Mouse (Mus musculus): ENCODE data around the gene Megf6.

The Megf6 gene

GRCm38 (mm10) chr4:154171931-154172604, 1.5 kb downstream of the Megf6 start:
- no peak for DNase-seq (ENCODE audit: low read depth, low spot score)
- Histone ChIP-seq H3K27me3 (ENCODE audit: control insufficient read depth, insufficient read depth, low read length, poor library complexity, severe bottlenecking) (no peaks in the 10 kb centered on the region), H3K36me3 (ENCODE audit: control insufficient read depth, insufficient read depth, low read length, poor library complexity, severe bottlenecking) (no peaks in the 10 kb centered on the region)

- Histone ChIP-seq H3K36me3 (ENCODE audit: control insufficient read depth, insufficient read depth, low read length, poor library complexity, severe bottlenecking) (no peaks in the 10 kb centered on the region), H3K27me3 (ENCODE audit: control insufficient read depth, insufficient read depth, low read length, poor library complexity, severe bottlenecking) (no peaks in the 10 kb centered on the region)
- DNase-seq (ENCODE audit: low read depth, low spot score): no peak
These were observed 6.7 kb downstream of the Megf6 start for GRCm38 (mm10) chr4:154177257-154177656.

GRCm38 (mm10) chr4:154181001-154181400, 10.5 kb downstream of the Megf6 start:
- Histone ChIP-seq H3K36me3 (ENCODE audit: control insufficient read depth, insufficient read depth, low read length, poor library complexity, severe bottlenecking) (no peaks in the 10 kb centered on the region), H3K27me3 (ENCODE audit: control insufficient read depth, insufficient read depth, low read length, poor library complexity, severe bottlenecking) (no peaks in the 10 kb centered on the region)
- DNase-seq (ENCODE audit: low read depth, low spot score): no peak

- Histone ChIP-seq H3K36me3 (ENCODE audit: control insufficient read depth, insufficient read depth, low read length, poor library complexity, severe bottlenecking) (no peaks in the 10 kb centered on the region), H3K27me3 (ENCODE audit: control insufficient read depth, insufficient read depth, low read length, poor library complexity, severe bottlenecking) (no peaks in the 10 kb centered on the region)
- no peak for DNase-seq (ENCODE audit: low read depth, low spot score)
These were observed 13.0 kb downstream of the Megf6 start for GRCm38 (mm10) chr4:154183566-154183965.

GRCm38 (mm10) chr4:154185001-154185400, 14.5 kb downstream of the Megf6 start:
- DNase-seq (ENCODE audit: low read depth, low spot score): no peak
- Histone ChIP-seq H3K36me3 (ENCODE audit: control insufficient read depth, insufficient read depth, low read length, poor library complexity, severe bottlenecking) (no peaks in the 10 kb centered on the region), H3K27me3 (ENCODE audit: control insufficient read depth, insufficient read depth, low read length, poor library complexity, severe bottlenecking) (no peaks in the 10 kb centered on the region)

GRCm38 (mm10) chr4:154186002-154186537, 15.5 kb downstream of the Megf6 start:
- no peak for DNase-seq (ENCODE audit: low read depth, low spot score)
- Histone ChIP-seq H3K27me3 (ENCODE audit: control insufficient read depth, insufficient read depth, low read length, poor library complexity, severe bottlenecking) (no peaks in the 10 kb centered on the region), H3K36me3 (ENCODE audit: control insufficient read depth, insufficient read depth, low read length, poor library complexity, severe bottlenecking) (no peaks in the 10 kb centered on the region)

- no peaks in the 10 kb centered on the region for H3K36me3 ChIP-seq (ENCODE audit: control insufficient read depth, insufficient read depth, low read length, poor library complexity, severe bottlenecking)
- no peaks in the 10 kb centered on the region for H3K27me3 ChIP-seq (ENCODE audit: control insufficient read depth, insufficient read depth, low read length, poor library complexity, severe bottlenecking)
- no peak for DNase-seq (ENCODE audit: low read depth, low spot score)
These were observed 18.4 kb downstream of the Megf6 start for GRCm38 (mm10) chr4:154188948-154189347.

GRCm38 (mm10) chr4:154197961-154198360, 27.4 kb downstream of the Megf6 start:
- DNase-seq (ENCODE audit: low read depth, low spot score): no peak
- no peaks in the 10 kb centered on the region for H3K36me3 ChIP-seq (ENCODE audit: control insufficient read depth, insufficient read depth, low read length, poor library complexity, severe bottlenecking)
- no peaks in the 10 kb centered on the region for H3K27me3 ChIP-seq (ENCODE audit: control insufficient read depth, insufficient read depth, low read length, poor library complexity, severe bottlenecking)

- Histone ChIP-seq H3K36me3 (ENCODE audit: control insufficient read depth, insufficient read depth, low read length, poor library complexity, severe bottlenecking) (no peaks in the 10 kb centered on the region), H3K27me3 (ENCODE audit: control insufficient read depth, insufficient read depth, low read length, poor library complexity, severe bottlenecking) (no peaks in the 10 kb centered on the region)
These were observed 27.9 kb downstream of the Megf6 start for GRCm38 (mm10) chr4:154198377-154198961.

GRCm38 (mm10) chr4:154201511-154201910, 31.0 kb downstream of the Megf6 start:
- Histone ChIP-seq H3K27me3 (ENCODE audit: control insufficient read depth, insufficient read depth, low read length, poor library complexity, severe bottlenecking) (no peaks in the 10 kb centered on the region), H3K36me3 (ENCODE audit: control insufficient read depth, insufficient read depth, low read length, poor library complexity, severe bottlenecking) (no peaks in the 10 kb centered on the region)
- DNase-seq (ENCODE audit: low read depth, low spot score): no peak

More at GRCm38 (mm10) chr4:154198377-154198961, 27.9 kb downstream of the Megf6 start:
- DNase-seq (ENCODE audit: low read depth, low spot score): no peak

GRCm38 (mm10) chr4:154204532-154204931, 34.0 kb downstream of the Megf6 start:
- H3K27me3 ChIP-seq (ENCODE audit: control insufficient read depth, insufficient read depth, low read length, poor library complexity, severe bottlenecking): no peaks in the 10 kb centered on the region
- no peaks in the 10 kb centered on the region for H3K36me3 ChIP-seq (ENCODE audit: control insufficient read depth, insufficient read depth, low read length, poor library complexity, severe bottlenecking)
- DNase-seq (ENCODE audit: low read depth, low spot score): no peak

- H3K36me3 ChIP-seq (ENCODE audit: control insufficient read depth, insufficient read depth, low read length, poor library complexity, severe bottlenecking): no peaks in the 10 kb centered on the region
- no peaks in the 10 kb centered on the region for H3K27me3 ChIP-seq (ENCODE audit: control insufficient read depth, insufficient read depth, low read length, poor library complexity, severe bottlenecking)
- DNase-seq (ENCODE audit: low read depth, low spot score): no peak
These were observed 34.9 kb downstream of the Megf6 start for GRCm38 (mm10) chr4:154205392-154205791.

- Histone ChIP-seq H3K27me3 (ENCODE audit: control insufficient read depth, insufficient read depth, low read length, poor library complexity, severe bottlenecking) (no peaks in the 10 kb centered on the region), H3K36me3 (ENCODE audit: control insufficient read depth, insufficient read depth, low read length, poor library complexity, severe bottlenecking) (no peaks in the 10 kb centered on the region)
- DNase-seq (ENCODE audit: low read depth, low spot score): peak; percentile 67
These were observed 36.7 kb downstream of the Megf6 start for GRCm38 (mm10) chr4:154207261-154207660.

- H3K27me3 ChIP-seq (ENCODE audit: control insufficient read depth, insufficient read depth, low read length, poor library complexity, severe bottlenecking): no peaks in the 10 kb centered on the region
- no peak for DNase-seq (ENCODE audit: low read depth, low spot score)
- no peaks in the 10 kb centered on the region for H3K36me3 ChIP-seq (ENCODE audit: control insufficient read depth, insufficient read depth, low read length, poor library complexity, severe bottlenecking)
These were observed 38.5 kb downstream of the Megf6 start for GRCm38 (mm10) chr4:154209054-154209453.

GRCm38 (mm10) chr4:154209825-154210224, 39.3 kb downstream of the Megf6 start:
- Histone ChIP-seq H3K36me3 (ENCODE audit: control insufficient read depth, insufficient read depth, low read length, poor library complexity, severe bottlenecking) (no peaks in the 10 kb centered on the region), H3K27me3 (ENCODE audit: control insufficient read depth, insufficient read depth, low read length, poor library complexity, severe bottlenecking) (no peaks in the 10 kb centered on the region)
- DNase-seq (ENCODE audit: low read depth, low spot score): no peak

Data from splenic B cell, adult 2 months (primary cell).